In the genomic region with DNA sequence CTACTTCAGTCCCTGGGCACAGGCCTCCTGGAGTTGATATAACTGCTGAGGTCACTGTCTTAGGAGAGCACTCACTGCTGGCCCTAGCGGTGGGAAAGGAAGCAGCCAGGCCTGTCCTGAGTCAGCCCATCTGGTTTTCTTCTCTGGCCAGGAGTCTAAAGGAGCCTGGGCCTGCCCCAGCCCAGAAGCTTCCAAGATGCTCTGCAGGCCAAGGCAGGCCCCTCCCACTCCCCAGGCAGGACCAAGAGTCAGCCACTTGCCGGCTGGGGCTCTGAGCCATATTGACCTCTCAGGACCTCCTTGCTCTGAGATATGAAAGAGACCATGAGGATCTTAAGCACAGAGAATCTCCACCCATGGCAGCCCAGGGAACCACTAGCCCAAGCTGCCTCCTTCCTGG, we compare ENCODE assay signal across 9 mouse cellular contexts.
DNase-seq lines count a peak whose midpoint lies in the region; ATAC-seq lines count a peak whose summit lies in the region.
"Had no signal": no experiment of that assay in that cellular context is flagged by ENCODE, and none has a peak within 500 bp of the region (broad histone marks: within the 10 kb centered on the region; RNA-seq: fewer than 3 reads in every experiment).

No protein-coding gene starts in this region.

- no peak overlapping the region for H3K27ac ChIP-seq in forebrain, embryonic 12.5 days
- H3K27ac ChIP-seq: embryonic facial prominence, embryonic 12.5 days had no signal

- H3K4me2 ChIP-seq in forebrain, embryonic 12.5 days, result no peak overlapping the region
- H3K4me2 ChIP-seq: embryonic facial prominence, embryonic 12.5 days had no signal

- no peak overlapping the region for H3K4me3 ChIP-seq in forebrain, embryonic 12.5 days (replicated peaks)
- H3K4me3 ChIP-seq: embryonic facial prominence, embryonic 12.5 days had no signal

- H3K27me3 ChIP-seq in forebrain, embryonic 12.5 days, result peaks cover 43% of the 10 kb centered on the region
- H3K27me3 ChIP-seq: embryonic facial prominence, embryonic 12.5 days had no signal

- H3K36me3 ChIP-seq in forebrain, embryonic 12.5 days (replicated peaks), result no peaks in the 10 kb centered on the region
- H3K36me3 ChIP-seq: embryonic facial prominence, embryonic 12.5 days had no signal

- no peaks in the 10 kb centered on the region for H3K9me3 ChIP-seq in forebrain, embryonic 12.5 days
- H3K9me3 ChIP-seq: embryonic facial prominence, embryonic 12.5 days had no signal

- no peak overlapping the region for H3K9ac ChIP-seq in forebrain, embryonic 12.5 days
- H3K9ac ChIP-seq: embryonic facial prominence, embryonic 12.5 days had no signal

- H3K4me1 ChIP-seq in forebrain, embryonic 12.5 days, result peaks cover 12% of the 10 kb centered on the region

- ATAC-seq in forebrain, embryonic 12.5 days (ENCODE audit: low FRiP score), result no peak

- 65% methylated on average over 2 of the region's 2 CpGs for WGBS in forebrain, embryonic 12.5 days

- DNase-seq in kidney, adult 11 months, result peak; percentile 40
- DNase-seq in kidney, adult 8-10 months, result no peak
- peak; percentile 57 for DNase-seq in fibroblast of lung, adult 2 months (ENCODE audit: low read depth)
- DNase-seq in heart, postnatal 4 days, result peak; percentile 79
- DNase-seq in lung, postnatal 4 days, result peak; percentile 46 to 84
- DNase-seq in frontal cortex, postnatal 25 days (ENCODE audit: low spot score in 2 of 2), result no peak
- DNase-seq in right cerebral cortex, postnatal 25 days, result no peak

Comparison
In these comparisons a context has a peak if more than half of its experiments do, and no peak if none do; other contexts are left out.
1. DNase-seq: peak in kidney, adult 11 months (single experiment), fibroblast of lung, adult 2 months (single experiment), heart, postnatal 4 days (single experiment) and lung, postnatal 4 days (2 of 2); none in kidney, adult 8-10 months (0 of 2), frontal cortex, postnatal 25 days (0 of 2) and right cerebral cortex, postnatal 25 days (single experiment).